Mouse (Mus musculus) adipocyte (in vitro differentiated cells): ENCODE results near the gene Taok1.

ENCODE experiments used
- DNase-seq: peaks from one replicate; pipeline ENCODE4 v3.0.0-alpha.2; 2016; ENCODE audit warnings: low spot score

The Taok1 gene

GRCm38 (mm10) chr11:77492311-77492871, 115.2 kb downstream of the Taok1 start:
- no peak for DNase-seq

- peak; percentile 71 for DNase-seq
Measured at GRCm38 (mm10) chr11:77491502-77492291, 115.9 kb downstream of the Taok1 start.

- peak; percentile 91 for DNase-seq
Measured at GRCm38 (mm10) chr11:77491123-77491501, 116.5 kb downstream of the Taok1 start.

DNA sequence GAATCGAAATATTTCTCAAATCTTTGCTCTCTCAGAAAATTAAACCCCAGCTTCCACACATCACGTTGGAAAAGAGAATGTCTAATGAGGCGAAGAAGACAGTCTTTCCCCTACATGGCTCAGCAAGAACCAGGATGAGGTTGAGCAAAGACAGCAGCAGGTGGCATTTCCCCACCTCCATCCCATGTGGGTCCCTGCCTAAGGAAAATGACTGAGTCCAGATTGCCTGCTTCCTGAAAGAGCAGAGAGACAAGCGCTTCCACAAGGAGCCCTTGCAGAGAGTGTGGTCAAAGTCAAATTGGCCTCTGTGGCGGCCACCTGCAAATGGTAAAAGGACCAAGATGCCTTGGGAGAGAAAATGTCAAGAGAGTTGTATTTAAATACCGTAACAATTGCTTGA, 117.2 kb downstream of the Taok1 start:
- no peak for DNase-seq

- DNase-seq = peak; percentile 58
Measured at GRCm38 (mm10) chr11:77489591-77490235, 117.9 kb downstream of the Taok1 start, which contains the start of gene Ankrd13b. Gene Ankrd13b, minus strand, starts transcription at chr11:77489678.

DNA sequence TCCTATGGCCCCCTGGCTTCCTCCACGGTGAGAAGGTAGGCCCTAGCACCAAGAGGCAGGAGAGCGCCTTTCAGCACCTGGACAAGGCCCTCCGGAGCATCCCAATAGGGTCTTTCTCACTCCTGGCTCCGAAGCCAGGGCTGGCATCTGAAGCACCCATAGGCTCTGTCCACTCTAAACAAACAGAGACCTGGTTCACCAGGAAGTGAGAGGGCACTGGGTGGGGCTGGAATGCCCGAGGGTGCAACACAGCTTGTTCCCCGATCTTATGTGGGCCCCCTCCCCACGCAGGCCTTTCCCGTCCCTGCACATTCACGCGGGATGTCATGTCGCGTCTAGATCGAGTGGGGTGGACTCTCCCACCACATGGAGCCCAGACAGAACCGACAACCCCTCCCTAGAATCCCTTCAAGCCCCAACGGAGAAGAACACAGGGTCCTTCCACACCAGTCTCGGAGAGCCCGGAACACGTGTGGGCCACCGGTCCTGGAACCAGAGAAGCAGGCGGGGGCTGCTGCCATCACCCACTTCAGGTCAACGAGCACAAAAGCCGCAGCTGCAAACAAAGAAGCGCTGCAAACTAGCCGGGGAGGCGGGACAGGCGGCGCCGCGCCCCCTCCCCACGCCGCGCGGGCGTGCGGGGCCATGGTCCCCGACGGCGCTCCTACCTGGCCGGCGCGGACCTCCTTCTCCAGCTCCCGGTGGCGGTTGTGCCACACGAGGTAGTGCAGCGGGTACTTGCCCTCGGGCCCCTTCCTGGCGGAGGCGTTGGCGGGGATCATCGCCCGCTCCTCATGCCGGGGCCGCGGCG, 118.6 kb downstream of the Taok1 start:
- no peak for DNase-seq

GRCm38 (mm10) chr11:77486798-77487197, 120.8 kb downstream of the Taok1 start:
- DNase-seq = no peak

- no peak for DNase-seq
Measured at GRCm38 (mm10) chr11:77485229-77485628, 122.4 kb downstream of the Taok1 start.

DNA sequence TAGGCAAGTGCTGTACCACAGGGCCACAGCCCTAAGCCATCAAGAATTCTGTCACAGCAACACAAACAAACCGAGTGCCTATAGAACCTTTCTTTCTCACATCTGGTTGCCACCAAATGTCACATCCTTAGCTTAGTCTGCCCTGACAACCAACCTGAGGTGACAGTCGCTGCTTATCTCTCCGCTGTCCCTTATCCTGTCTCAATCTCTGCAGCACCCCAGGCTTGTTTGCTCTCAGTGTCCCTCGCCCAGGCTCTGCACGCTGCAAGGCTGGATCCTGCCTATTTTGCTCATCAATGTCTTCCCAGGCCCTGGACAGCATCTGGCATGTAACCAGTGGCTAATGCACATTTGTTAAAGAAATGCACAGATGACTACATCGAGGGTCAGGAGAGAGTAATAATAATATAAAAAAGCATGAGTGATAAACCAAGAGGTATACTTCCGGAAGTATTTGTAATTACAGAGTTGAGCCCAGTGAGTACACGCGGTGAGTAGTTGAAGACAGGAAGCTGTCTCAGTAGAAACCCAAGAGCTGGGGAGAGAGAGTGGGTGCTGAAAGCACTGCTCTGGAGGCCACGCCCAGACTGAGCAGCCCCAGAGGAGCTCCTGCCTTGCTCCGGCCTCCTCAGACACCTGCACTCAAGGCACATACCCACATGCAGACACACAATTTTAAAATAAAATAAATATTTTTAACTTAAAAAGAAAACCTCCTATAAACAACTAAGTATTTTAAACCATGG, 123.9 kb downstream of the Taok1 start:
- DNase-seq = no peak

DNA sequence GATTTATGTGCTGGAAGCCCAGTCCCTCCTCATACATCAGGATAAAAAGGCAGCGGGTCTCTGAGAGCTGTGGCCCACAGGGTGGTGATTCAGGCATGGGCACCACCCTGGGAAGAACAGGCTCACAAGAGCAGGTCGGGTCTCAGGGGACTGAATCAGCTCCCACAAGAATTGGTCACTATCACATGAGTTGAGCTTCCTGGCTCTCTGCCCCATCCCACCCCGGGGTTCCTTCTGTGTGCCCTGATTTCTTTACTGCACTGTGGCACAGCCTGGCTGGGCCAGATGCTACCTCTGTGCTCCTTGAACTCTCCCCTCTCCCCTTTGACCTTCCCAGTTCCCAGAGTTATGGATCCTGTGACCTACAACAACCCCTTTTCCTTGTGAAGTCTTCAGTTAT, 124.6 kb downstream of the Taok1 start:
- no peak for DNase-seq
